Mouse (Mus musculus) embryonic facial prominence, embryonic 11.5 days (tissue): ENCODE data around the gene Kcnmb4. TPM values are rescaled to one million over a fixed set of nuclear protein-coding genes. Genes with fewer than 3 reads are reported as not detected.

Source experiments
- ATAC-seq: fragments of 200-750 bp; cut with Nextera tagmentation; replicated peaks from 2 replicates; pipeline ENCODE4 v1.8.0; 2017; ENCODE audit warnings: low read depth; ENCODE audit not compliant: insufficient number of reproducible peaks, low FRiP score, low TSS enrichment
- DNase-seq: peaks from one replicate; pipeline ENCODE4 v3.0.0-alpha.2; 2015; ENCODE audit warnings: low spot score
- H3K27ac ChIP-seq: fragments of 300-500 bp; sonication (generic); replicated peaks from 2 replicates; pipeline ENCODE4 v1.5.1; 2014; ENCODE audit warnings: mild to moderate bottlenecking, low read depth, low read length, control low read depth
- H3K27me3 ChIP-seq: fragments of 300-500 bp; sonication (generic); 2 replicates; pipeline ENCODE4 v1.6.1; 2014; ENCODE audit warnings: mild to moderate bottlenecking, low read length, moderate library complexity, mixed read lengths; ENCODE audit not compliant: control insufficient read depth, insufficient read depth
- H3K36me3 ChIP-seq: fragments of 300-500 bp; sonication (generic); replicated peaks from 2 replicates; pipeline ENCODE4 v1.6.1; 2014; ENCODE audit warnings: low read depth, mild to moderate bottlenecking, low read length, moderate library complexity, mixed read lengths; ENCODE audit not compliant: control insufficient read depth, insufficient read depth
- H3K4me1 ChIP-seq: fragments of 300-500 bp; sonication (generic); 2 replicates; pipeline ENCODE4 v1.6.1; 2014; ENCODE audit warnings: low read length, mixed read lengths; ENCODE audit not compliant: control insufficient read depth, insufficient read depth
- H3K4me2 ChIP-seq: fragments of 300-500 bp; sonication (generic); 2 replicates; pipeline ENCODE4 v1.6.1; 2014; ENCODE audit warnings: low read depth, mild to moderate bottlenecking, control low read depth, low read length, moderate library complexity
- H3K4me3 ChIP-seq: fragments of 300-500 bp; sonication (generic); 2 replicates; pipeline ENCODE4 v1.5.1; 2014; ENCODE audit warnings: low read depth, low read length, control low read depth
- H3K9ac ChIP-seq: fragments of 300-500 bp; sonication (generic); replicated peaks from 2 replicates; pipeline ENCODE4 v1.6.1; 2014; ENCODE audit warnings: mild to moderate bottlenecking, control low read depth, low read length
- H3K9me3 ChIP-seq: fragments of 300-500 bp; sonication (generic); replicated peaks from 2 replicates; pipeline ENCODE4 v1.6.1; 2016; ENCODE audit warnings: mild to moderate bottlenecking, low read length, inconsistent platforms, mixed read lengths; ENCODE audit not compliant: control insufficient read depth
- WGBS: fragments of 180-500 bp; shearing (Covaris S2); extraction: QIAGEN DNeasy Blood & Tissue Kit; methylation state at CpG from one replicate; pipeline ENCODE4 v1.1.7; 2014; 5-methylcytosine and 5-hydroxymethylcytosine counted together
- polyA plus RNA-seq: library from polyadenylated mRNA; unstranded; fragments of >200 nt; fragmentation: Nextera tagmentation; extraction: Ambion mirVana; gene quantifications from 2 replicates; pipeline ENCODE4 v1.2.1, GENCODE M21; 2014

Gene Kcnmb4
- polyA plus RNA-seq, 1 experiment from 2014 or later: 12.8 TPM

- DNase-seq (no peak), ATAC-seq (no peak)
- Histone ChIP-seq H3K4me3 (no peak overlapping the region), H3K4me1 (no peaks in the 10 kb centered on the region), H3K4me2 (no peak overlapping the region), H3K27ac (no peak overlapping the region), H3K27me3 (no peaks in the 10 kb centered on the region), H3K9me3 (no peaks in the 10 kb centered on the region), H3K9ac (no peak overlapping the region), H3K36me3 (no peaks in the 10 kb centered on the region)
- WGBS: 90% methylated on average over 6 of the region's 6 CpGs
Observed at GRCm38 (mm10) chr10:116374111-116374510, 99.6 kb downstream of the Kcnmb4 start.

- no peak overlapping the region for H3K4me3 ChIP-seq
- H3K27ac ChIP-seq: no peak overlapping the region
- H3K36me3 ChIP-seq: no peaks in the 10 kb centered on the region
- ATAC-seq: no peak
- no peaks in the 10 kb centered on the region for H3K27me3 ChIP-seq
- no peak for DNase-seq
- no peak overlapping the region for H3K9ac ChIP-seq
- no peaks in the 10 kb centered on the region for H3K9me3 ChIP-seq
- H3K4me2 ChIP-seq: no peak overlapping the region
- 47% methylated on average over 6 of the region's 6 CpGs for WGBS
- no peaks in the 10 kb centered on the region for H3K4me1 ChIP-seq
Observed at GRCm38 (mm10) chr10:116370991-116371725, 102.5 kb downstream of the Kcnmb4 start.

Other genes with a start within 250 kb of the Kcnmb4 start
- 1.8 and 2.1 TPM in 2 replicates for gene Ptprb, start 198.4 kb downstream of the Kcnmb4 start, polyA plus RNA-seq
- gene Cnot2, start 107.6 kb upstream of the Kcnmb4 start, polyA plus RNA-seq: 166 and 178 TPM in 2 replicates